Mouse (Mus musculus): Measurements from ENCODE around the gene Gm9970.

Gene Gm9970

GRCm38 (mm10) chr5:31240637-31241521 is at the start of gene Gm9970, which contains the start of gene Nrbp1:
Gene Gm9970, minus strand, starts transcription at chr5:31241232.
Gene Nrbp1, plus strand, starts transcription at chr5:31240864.
- DNase-seq = peak; percentile 98

- no peak for DNase-seq
Measured at GRCm38 (mm10) chr5:31289626-31290230, 48.7 kb upstream of the Gm9970 start.

GRCm38 (mm10) chr5:31288655-31289054 is 47.6 kb upstream of the Gm9970 start:
- DNase-seq = no peak

- no peak for DNase-seq
Measured at GRCm38 (mm10) chr5:31288225-31288624, 47.2 kb upstream of the Gm9970 start.

- DNase-seq = no peak
Measured at GRCm38 (mm10) chr5:31279245-31279988, 38.4 kb upstream of the Gm9970 start.

- no peak for DNase-seq
Measured at GRCm38 (mm10) chr5:31273018-31273417, 32.0 kb upstream of the Gm9970 start.

- DNase-seq = no peak
Measured at GRCm38 (mm10) chr5:31267686-31268085, 26.7 kb upstream of the Gm9970 start.

- no peak for DNase-seq
Measured at GRCm38 (mm10) chr5:31266101-31266500, 25.1 kb upstream of the Gm9970 start.

GRCm38 (mm10) chr5:31257616-31258015 is 16.6 kb upstream of the Gm9970 start:
- DNase-seq = no peak

- no peak for DNase-seq
Measured at GRCm38 (mm10) chr5:31255971-31256370, 14.9 kb upstream of the Gm9970 start.

GRCm38 (mm10) chr5:31255381-31255780 is 14.3 kb upstream of the Gm9970 start:
- no peak for DNase-seq

- DNase-seq = no peak
Measured at GRCm38 (mm10) chr5:31254901-31255300, 13.9 kb upstream of the Gm9970 start.

- peak; percentile 78 for DNase-seq
Measured at GRCm38 (mm10) chr5:31254452-31254851, 13.4 kb upstream of the Gm9970 start.

GRCm38 (mm10) chr5:31253806-31254205 is 12.8 kb upstream of the Gm9970 start:
- no peak for DNase-seq

GRCm38 (mm10) chr5:31252795-31253545 is 11.9 kb upstream of the Gm9970 start:
- DNase-seq = no peak

- DNase-seq = no peak
Measured at GRCm38 (mm10) chr5:31252151-31252550, 11.1 kb upstream of the Gm9970 start.

- peak; percentile 73 for DNase-seq
Measured at GRCm38 (mm10) chr5:31251541-31252101, 10.6 kb upstream of the Gm9970 start, which contains the start of gene Krtcap3. Gene Krtcap3, plus strand, starts transcription at chr5:31251691.

- DNase-seq = no peak
Measured at GRCm38 (mm10) chr5:31250716-31251115, 9.7 kb upstream of the Gm9970 start.

- DNase-seq = no peak
Measured at GRCm38 (mm10) chr5:31242191-31242590, 1.2 kb upstream of the Gm9970 start.

GRCm38 (mm10) chr5:31241522-31242034 is 546 bp upstream of the Gm9970 start:
- DNase-seq = no peak

GRCm38 (mm10) chr5:31226641-31227040 is 14.4 kb downstream of the Gm9970 start:
- no peak for DNase-seq

GRCm38 (mm10) chr5:31222696-31223095 is 18.3 kb downstream of the Gm9970 start:
- no peak for DNase-seq

Data from lung, postnatal 10 days (tissue).